Mouse (Mus musculus): ENCODE results near the gene Zbtb9. TPM values are rescaled to one million over a fixed set of nuclear protein-coding genes. Genes with fewer than 3 reads are reported as not detected.
A peak's percentile ranks its signal among the peaks of the same experiment; 100 is the strongest.
"Not testable (repeated sequence)": the region's sequence is repeated elsewhere in the genome, so short reads cannot be mapped to it uniquely, and the experiment has no call there.

The Zbtb9 gene
- 10 to 100 TPM; 13.1 to 15.9 (median 14.7) TPM for total RNA-seq (2022)

DNA sequence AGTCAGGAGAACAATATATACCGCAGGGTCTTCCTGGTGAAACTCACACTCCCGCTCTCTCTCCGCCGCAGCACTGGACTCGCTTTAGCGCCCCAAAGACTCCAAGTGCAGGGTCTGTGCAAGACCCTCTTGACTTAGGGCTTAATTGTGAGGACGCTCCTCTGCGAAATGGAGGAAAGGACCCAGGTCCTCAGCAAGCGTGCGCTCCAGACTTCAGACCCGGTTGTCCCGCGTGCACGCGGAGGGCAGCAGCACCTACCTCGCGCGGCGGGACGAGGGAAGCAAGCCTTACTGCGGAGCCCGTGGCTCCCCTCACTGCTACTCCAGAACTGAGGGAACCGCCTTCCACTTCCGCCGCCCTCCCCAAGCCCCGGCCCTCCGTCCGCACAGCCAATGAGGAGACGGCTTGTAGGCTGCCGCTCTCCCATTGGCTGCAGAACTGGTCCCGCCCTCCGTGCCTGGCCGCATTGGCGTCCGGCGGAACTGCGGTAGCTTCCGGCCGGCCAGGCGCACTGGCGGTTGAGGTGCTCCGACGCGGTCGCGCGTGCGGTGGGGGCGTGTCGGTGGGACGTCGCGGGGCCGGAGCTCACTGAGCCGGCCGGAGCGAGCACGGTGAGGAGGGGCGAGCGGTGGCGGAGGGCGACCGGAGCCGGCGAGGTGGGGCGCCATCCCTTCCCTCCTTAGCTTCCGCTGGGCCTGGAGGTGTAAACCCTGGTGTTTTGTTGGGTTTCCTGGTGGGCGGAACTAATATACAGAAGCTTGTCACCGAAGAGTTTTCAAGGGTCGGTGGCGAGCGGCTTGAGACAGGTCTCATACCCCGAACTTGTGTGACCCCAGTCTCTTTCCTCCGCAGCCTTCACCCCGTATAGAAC, at the start of gene Zbtb9:
Gene Zbtb9, plus strand, starts transcription at position 465 of the 872 bp plus-strand sequence.
- DNase-seq (ENCODE audit: low spot score in 2 of 2), result peak; percentile 86 to 95

DNA sequence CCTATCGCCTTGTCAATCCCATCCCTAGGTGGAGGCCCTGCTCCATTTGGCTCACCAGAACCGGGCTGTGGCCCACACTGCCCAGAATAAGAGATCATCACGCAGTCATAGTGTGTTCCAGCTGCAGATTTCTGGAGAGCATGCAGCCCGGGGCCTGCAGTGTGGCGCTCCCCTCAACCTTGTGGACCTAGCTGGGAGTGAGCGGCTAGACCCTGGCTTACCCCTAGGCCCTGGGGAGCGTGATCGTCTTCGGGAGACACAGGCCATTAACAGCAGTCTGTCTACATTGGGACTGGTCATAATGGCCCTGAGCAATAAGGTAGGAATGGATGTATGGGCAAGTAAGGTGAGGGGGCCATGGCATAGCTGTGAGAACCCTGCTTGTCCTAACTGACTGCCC, 47.6 kb upstream of the Zbtb9 start:
- not testable (repeated sequence) for DNase-seq (ENCODE audit: low spot score in 2 of 2)

DNA sequence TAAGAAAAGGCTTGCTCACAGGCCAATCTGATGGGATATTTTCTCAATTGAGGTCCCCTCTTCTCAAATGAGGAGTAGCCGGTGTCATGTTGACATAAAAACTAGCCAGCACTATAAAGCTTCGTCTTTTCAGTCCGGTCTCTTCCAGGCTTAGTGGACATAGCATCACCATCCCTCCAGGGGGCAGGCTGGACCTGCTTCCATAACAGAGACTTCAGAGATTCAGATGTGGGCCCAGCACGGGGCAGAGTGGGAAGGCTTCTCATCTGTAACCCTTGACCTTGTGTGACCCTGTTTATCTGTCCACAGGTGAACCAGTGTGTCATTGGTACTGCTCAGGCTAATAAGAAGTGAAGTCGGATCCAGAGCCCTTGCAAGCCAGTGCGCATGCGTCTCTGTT, 41.2 kb upstream of the Zbtb9 start:
- peak in 1 of 2 experiments; percentile 38 for DNase-seq (ENCODE audit: low spot score in 2 of 2)

DNA sequence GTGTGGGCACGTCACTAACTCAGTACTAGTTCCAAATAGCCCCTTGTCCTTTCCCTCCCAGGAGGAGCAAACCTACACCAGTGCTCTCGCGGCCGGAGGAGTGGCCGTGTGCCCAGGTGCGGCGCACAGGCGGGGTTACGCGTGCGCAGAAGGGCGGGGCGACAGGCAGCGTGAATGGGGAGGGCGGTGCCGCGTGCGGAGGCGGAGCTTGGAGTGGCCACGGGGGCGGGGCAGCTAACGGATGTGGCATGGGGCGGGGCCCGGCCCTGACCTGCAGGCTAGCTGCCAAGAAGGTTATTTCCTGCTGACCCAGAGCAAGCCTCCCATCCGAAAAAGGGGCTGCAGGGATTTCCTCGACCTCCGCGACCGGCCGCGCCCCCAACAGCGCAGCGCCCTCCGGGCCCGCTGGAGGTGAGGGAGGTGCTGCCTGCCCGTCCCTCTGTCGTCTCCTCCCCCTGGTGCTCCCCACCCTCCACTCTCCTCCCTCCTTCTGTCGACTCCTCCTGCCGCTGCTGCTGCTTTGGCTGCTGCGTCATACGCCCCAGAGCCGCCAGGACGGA, 40.0 kb upstream of the Zbtb9 start, which contains the start of gene Phf1:
Gene Phf1, plus strand, starts transcription at position 214 of the 560 bp plus-strand sequence.
- peak; percentile 94 for DNase-seq (ENCODE audit: low spot score in 2 of 2)

- no peak for DNase-seq (ENCODE audit: low spot score in 2 of 2)
Observed at GRCm38 (mm10) chr17:26933419-26933818, 39.5 kb upstream of the Zbtb9 start.

- no peak for DNase-seq (ENCODE audit: low spot score in 2 of 2)
Observed at GRCm38 (mm10) chr17:26933885-26934827, 38.8 kb upstream of the Zbtb9 start.

DNA sequence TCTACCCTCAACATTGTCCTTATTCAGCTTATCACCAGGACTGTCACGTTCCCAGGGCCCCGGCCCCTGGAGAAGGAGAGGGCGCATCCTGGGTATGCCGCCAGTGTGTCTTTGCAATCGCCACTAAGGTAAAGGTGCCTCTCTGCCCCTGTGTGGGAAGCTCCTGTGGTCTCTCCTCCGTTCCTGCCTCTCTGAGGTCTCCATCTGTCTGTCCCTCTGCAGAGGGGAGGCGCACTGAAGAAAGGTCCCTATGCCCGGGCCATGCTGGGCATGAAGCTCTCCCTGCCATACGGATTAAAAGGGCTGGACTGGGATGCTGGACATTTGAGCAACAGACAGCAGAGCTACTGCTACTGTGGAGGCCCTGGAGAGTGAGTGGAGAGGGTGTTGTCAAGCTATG, 37.9 kb upstream of the Zbtb9 start:
- DNase-seq (ENCODE audit: low spot score in 2 of 2), result no peak

- no peak for DNase-seq (ENCODE audit: low spot score in 2 of 2)
Observed at GRCm38 (mm10) chr17:26936453-26936852, 36.5 kb upstream of the Zbtb9 start.

DNA sequence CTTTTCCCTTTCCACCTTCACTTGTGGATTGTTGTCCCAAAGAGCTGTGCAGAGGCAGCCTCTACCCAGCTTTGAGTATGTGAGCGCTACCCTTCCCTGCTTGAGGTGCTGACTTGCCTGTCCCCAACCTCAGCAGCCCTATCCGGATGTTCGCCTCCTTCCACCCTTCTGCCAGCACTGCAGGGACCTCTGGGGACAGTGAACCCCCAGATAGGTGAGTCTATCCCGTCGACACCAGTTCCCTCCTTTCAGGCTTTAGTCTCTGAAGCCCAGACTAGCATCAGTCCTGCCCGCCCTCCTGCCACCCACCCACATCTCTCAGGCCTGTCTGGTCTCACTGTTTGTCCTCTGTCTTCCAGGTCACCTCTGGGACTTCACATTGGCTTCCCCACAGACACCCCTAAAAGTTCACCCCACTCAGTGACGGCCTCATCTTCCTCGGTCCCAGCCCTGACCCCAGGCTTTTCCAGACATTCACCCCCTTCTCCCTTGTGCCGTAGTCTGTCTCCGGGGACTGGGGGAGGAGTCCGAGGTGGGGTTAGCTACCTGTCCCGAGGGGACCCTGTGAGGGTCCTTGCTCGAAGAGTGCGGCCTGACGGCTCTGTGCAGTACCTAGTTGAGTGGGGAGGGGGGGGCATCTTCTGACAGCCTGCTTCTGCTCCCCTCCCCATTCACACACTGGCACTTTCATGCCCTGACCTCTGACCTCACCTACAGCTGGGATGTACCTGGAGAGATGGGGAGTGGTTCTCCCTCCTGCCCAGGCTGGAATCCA, 35.9 kb upstream of the Zbtb9 start:
- DNase-seq (ENCODE audit: low spot score in 2 of 2), result no peak

DNA sequence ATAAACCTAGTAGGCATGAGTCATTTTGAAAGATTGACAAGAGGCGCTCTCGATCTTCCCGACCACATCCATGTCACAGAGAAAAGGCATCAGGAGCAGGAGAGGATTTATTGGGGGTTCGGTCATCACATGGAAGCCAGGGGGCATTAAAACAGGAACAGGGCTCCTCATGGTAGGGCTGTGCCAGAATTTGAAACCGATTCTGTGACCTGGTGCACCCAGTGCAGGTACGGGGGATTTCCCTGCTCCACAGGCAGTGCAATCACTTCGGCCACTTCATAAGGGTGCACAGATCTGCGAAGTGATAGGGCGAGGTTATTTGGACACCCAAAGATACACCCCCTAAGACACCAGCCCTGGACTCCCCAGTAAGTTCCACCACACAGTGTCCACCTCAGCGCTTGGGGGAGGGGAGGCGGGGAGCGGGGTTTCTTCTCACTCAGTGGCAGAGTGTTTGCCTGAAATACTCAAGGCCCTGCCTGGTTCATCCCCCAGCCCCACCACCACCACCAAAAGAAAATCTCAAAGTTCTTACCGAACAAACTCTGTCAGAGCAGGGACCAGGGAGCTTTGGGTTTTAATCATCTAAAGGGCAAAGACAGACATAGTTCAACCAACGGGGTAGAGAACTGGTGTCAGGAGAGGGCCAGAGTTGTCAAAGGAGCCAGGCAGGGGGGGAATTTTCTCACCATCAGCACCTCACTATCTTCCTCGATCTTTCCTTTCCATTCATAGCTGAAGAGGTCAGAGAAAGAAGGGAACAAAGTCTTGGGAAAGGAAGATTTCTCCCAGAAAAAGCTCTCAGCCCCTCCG, 34.9 kb upstream of the Zbtb9 start:
- DNase-seq (ENCODE audit: low spot score in 2 of 2), result no peak

GRCm38 (mm10) chr17:26938731-26939130, 34.2 kb upstream of the Zbtb9 start:
- DNase-seq (ENCODE audit: low spot score in 2 of 2), result no peak

- DNase-seq (ENCODE audit: low spot score in 2 of 2), result peak; percentile 98 to 100
Observed at GRCm38 (mm10) chr17:26939178-26939972, 33.6 kb upstream of the Zbtb9 start, which contains the start of gene Cuta. Gene Cuta, minus strand, starts transcription at chr17:26939569.

- no peak for DNase-seq (ENCODE audit: low spot score in 2 of 2)
Observed at GRCm38 (mm10) chr17:26939973-26940300, 33.0 kb upstream of the Zbtb9 start.

DNA sequence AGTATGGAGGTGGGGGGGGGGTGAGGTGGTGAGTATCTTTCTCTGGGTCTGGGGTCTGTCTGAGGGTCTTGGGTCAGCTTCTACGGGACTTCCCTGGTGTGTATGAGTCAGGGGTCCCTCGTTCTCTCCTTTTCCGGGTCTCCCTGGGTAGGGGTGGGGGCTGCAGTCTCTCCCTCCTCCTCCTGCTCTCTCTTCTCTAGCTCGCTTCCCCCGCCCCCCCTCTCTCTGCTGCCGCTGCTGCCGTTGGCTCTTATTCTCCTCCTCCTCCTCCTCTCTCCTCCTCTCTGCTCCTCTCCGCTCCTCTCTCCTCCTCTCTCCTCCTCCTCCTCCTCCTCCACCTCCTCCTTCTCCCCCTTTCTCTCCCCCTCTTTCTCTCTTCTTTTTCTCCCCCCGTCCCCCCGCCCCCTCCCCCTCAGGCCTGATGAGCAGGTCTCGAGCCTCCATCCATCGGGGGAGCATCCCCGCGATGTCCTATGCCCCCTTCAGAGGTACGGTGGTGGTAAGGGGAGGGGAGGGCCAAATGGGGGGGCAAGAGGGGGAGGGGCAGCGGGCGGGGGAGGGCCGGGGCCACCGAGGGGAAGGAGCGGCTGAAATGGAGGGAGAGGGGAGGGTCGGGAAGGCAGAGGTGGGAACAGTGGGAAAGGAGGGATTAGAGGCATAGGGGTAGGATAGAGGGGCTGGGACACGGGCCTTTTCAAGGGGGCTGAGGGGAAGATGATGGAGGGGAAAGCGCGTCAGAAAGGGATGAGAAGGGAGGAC, 31.8 kb upstream of the Zbtb9 start, which contains the start of gene Syngap1:
Gene Syngap1, plus strand, starts transcription at position 223 of the 759 bp plus-strand sequence.
- DNase-seq (ENCODE audit: low spot score in 2 of 2), result no peak

DNA sequence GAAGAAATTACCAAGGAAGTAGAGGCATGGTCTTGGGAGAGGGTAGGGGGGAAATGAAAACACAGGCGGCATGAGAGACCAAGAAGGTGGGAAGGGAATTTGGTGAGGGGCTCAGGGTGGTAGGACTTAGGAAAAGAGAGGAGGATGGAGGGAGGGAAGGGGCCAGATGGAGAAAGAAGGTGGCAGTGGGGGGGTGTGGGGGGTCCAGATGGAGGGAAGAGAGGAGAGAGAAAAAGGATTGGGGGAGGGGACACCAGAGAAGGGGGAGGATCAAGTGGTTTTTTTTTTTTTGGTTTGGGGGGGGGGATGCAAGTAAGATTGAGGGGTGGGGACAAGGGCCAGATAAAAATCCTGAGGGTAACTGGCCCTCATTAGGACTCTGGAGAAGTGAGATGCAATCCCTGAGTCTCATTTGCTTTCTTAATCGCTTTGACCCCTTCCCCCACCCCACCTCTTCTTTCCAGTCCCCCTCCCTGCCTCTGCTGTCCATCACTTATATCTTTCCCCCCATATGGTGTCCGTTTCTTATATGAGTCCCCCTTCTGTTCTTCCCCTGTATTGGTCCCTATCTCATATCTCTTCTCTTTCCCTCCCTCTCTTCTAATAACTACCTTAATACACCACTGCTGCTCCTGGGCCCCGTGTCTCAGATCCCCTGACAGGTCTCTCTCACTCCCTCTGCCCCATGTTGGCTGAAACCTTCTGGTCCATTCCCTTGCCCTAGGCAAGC, 31.0 kb upstream of the Zbtb9 start:
- DNase-seq (ENCODE audit: low spot score in 2 of 2), result no peak

DNA sequence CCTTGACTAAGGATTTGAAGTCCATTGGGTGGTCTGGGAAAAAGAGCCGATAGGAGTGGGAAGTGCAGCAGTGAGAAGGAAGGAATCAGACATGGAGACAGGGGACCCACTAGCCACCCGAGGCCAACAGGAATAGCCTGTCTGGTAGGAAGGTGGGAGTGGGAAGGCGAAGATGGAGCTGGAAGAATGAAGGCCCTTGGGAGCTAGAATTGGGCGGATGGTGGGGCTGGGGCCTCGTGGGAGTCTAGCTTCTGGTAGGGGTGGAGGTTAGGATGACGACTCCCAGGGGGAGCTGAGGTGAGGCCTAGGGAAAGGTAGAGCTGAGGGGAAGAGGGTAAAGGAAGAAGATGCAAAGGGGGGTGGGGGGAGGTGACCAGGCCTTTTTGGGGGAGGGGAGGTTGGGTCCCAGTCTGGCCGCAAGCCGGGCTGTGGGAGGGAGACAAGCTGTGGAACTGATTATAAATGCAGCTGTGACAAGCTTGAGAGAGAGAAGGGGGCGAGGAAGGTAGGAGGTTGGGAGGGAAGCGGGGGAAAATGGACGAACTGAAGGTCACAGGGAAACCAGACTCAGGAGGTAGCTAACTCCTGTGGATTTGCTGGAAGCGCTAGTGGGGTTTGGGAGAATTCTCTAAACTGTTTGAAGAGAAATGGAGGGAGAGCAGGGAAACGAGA, 27.0 kb upstream of the Zbtb9 start:
- peak in 1 of 2 experiments; percentile 44 for DNase-seq (ENCODE audit: low spot score in 2 of 2)

- DNase-seq (ENCODE audit: low spot score in 2 of 2), result peak; percentile 68 to 69
Observed at GRCm38 (mm10) chr17:26946567-26946966, 26.4 kb upstream of the Zbtb9 start.

All from left cerebral cortex, adult 8-10 months (tissue).